Mouse (Mus musculus): ENCODE measurements around the gene E130116L18Rik.
"Not testable (repeated sequence)": the region's sequence is repeated elsewhere in the genome, so short reads cannot be mapped to it uniquely, and the experiment has no call there.

Gene E130116L18Rik

DNA sequence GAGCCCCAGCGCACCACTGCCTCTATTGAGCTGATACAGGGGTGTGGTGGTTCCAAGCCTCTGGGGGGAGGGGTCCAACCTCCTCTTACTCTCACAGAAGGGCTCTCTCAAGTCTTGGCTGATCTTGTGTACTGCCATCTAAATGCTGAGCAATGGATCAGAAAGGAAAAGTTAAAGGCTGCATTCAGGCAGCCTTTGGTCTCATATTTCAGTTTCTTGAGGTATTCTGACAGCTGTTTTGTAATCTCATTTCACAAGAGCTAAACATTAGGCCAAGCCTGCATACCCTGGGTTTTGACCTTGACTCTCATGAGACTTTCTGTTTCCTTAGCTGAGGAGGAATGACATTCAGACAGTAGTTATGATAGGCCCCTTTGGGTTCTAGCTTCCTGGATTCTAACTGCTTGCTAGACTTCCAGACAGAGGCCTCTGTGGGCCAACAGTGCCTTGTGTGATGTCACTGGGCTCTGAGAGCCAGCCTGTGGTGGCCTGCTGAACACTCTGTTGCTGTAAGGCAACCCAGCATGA lies 41.9 kb downstream of the E130116L18Rik start, which contains the start of gene Galntl5:
Gene Galntl5 (plus strand): TSS at position 457 of the 528 bp plus-strand sequence.
- DNase-seq (ENCODE audit: low spot score in 2 of 2) = no peak

DNA sequence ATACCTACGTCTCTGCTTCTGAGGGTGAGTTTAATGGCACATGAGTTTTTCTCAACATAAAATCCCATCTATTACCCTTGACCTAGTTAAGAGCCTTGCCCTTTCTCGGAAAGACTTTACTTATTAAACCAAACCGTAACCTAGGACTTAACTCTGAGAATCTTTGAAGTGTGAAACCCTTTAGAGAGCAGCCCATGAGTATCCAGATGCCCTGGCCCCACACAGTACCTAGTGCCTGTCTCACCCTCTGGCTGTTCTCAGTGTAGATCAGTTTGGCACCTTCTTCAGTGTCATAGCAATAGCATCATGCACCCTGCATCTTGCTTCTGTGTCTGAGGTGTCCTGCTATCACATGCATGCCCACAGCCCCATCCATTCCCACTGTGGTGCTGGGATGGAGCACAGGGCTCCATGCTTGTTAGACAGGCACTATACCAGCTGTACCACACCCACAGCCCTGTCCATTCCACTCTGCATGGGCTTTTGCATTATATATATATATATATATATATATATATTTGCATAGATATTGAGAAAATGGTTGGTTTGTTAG lies 42.9 kb downstream of the E130116L18Rik start:
- DNase-seq (ENCODE audit: low spot score in 2 of 2) = no peak

DNA sequence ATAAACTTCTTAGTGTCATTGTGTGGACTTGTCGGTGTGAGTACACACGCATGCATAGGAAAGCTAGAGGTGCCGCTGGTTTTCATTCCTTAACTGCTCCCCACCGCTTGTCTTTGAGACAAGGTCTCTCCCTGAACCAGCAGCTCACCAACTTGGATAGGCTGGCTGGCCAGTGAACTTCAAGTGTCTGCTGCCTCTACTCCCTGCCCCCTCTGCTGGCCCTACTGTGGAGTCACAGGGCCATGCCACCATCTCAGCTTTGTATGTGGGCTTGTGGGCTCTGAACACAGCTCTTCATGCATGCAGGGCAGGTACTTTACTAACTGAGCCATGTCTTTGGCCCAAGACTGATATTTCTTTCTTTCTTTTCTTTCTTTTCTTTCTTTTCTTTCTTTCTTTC lies 43.7 kb downstream of the E130116L18Rik start:
- DNase-seq (ENCODE audit: low spot score in 2 of 2) = no peak

DNA sequence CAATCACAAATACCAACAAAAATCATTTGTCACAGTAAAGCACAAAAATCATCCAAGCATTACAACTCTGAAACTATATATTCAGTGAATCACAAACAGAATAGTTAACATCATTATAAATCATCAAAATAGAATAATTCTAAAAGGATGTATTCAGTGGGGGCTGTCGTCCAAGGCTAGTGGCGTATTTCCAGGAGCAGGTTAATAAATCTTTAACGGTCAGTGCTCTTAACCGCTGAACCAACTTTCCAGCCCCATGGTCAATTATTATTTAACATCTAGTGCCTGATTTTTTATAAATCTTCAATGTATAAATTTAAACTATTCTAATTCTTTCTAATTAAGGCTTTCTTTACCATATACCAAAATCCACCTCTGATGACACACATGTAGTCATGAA lies 44.4 kb downstream of the E130116L18Rik start:
- not testable (repeated sequence) for DNase-seq (ENCODE audit: low spot score in 2 of 2)

DNA sequence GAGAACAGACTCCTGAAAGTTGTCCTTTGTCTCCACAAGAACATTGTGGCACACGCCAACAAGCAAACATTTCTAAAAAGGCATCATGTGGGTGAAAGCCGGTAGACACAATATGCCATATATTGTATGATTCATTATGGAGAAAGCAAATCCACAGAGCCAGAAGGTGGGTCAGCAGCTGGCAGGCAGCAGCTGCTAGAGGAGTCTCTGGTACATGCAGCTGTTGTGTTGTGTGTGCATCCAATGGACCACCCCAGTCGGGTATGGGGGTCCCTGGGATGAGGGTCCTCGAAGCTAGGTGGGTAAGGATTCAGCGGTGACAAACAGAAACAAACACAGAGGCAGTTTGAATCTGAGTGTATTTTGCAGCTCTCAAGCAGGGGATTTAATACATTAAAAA lies 45.0 kb downstream of the E130116L18Rik start:
- DNase-seq (ENCODE audit: low spot score in 2 of 2) = not testable (repeated sequence)

Data from frontal cortex, postnatal 25 days (tissue).